Mouse (Mus musculus) stomach, adult 2 months (tissue): Measurements from ENCODE around the gene Reg3g. TPM values are rescaled to one million over a fixed set of nuclear protein-coding genes. Genes with fewer than 3 reads are reported as not detected.

Experiments used
- polyA plus RNA-seq: library from polyadenylated mRNA; depleted of rRNA; stranded (reverse); fragments of >200 nt; gene quantifications from 2 replicates; pipeline ENCODE4 v1.2.3, GENCODE M21; 2012; rRNA removed

The Reg3g gene
- polyA plus RNA-seq = 0.23 and 2.5 TPM in 2 replicates

DNA sequence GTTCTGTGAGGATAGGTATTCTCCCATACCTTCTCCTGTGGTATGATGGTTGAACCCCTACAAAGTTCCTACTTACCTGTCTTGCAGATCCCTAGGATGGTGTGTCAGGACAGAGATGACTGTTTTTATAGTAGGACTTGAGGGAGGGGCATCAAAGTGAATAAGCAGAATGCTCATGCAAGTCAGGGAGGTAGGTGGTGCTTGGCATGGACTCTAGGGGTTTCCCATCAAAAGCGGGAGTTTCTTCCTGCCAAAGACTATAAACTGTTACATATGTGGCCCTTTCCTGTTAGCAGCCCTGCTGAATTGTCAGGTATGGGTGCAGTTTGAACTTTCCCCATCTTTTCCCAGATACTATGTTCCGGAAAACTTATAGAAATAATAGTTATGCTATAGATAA lies at the start of gene Reg3g:
Gene Reg3g (minus strand): TSS at position 101 of the 400 bp plus-strand sequence.

DNA sequence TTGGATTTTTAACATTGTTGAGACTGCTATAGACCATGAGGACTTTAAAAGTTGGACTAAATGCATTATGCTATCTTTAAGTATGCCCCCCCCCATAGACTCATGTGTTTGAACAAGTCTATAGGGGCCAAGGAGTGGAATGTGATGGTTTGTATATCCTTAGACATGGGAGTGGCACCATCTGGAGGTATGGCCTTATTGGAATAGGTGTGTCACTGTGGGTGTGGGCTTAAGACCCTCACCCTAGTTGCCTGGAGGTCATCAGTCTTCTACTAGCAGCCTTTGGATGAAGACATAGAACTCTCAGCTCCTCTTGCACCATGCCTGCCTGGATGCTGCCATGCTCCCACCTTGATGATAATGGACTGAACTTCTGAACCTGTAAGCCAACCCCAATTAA lies 46.3 kb downstream of the Reg3g start, which contains the start of gene Reg1:
Gene Reg1 (plus strand): TSS at position 301 of the 400 bp plus-strand sequence.

Other genes with a start within 250 kb of the Reg3g start
- 1.1 and 2.0 TPM in 2 replicates for gene Reg3b, start 98.2 kb downstream of the Reg3g start, polyA plus RNA-seq
- gene Reg3d, start 90.0 kb downstream of the Reg3g start, polyA plus RNA-seq = not detected in 2 replicates
- gene Reg3a, start 88.2 kb downstream of the Reg3g start, polyA plus RNA-seq = 0.13 TPM in 1 of 2 replicates, not detected in the other
- not detected in 2 replicates for gene Reg2, start 73.2 kb downstream of the Reg3g start, polyA plus RNA-seq
- 2.7 and 2.8 TPM in 2 replicates for gene Reg1, start 46.2 kb downstream of the Reg3g start, polyA plus RNA-seq